Mouse (Mus musculus): ENCODE measurements around the gene Uqcr11.

The Uqcr11 gene

DNA sequence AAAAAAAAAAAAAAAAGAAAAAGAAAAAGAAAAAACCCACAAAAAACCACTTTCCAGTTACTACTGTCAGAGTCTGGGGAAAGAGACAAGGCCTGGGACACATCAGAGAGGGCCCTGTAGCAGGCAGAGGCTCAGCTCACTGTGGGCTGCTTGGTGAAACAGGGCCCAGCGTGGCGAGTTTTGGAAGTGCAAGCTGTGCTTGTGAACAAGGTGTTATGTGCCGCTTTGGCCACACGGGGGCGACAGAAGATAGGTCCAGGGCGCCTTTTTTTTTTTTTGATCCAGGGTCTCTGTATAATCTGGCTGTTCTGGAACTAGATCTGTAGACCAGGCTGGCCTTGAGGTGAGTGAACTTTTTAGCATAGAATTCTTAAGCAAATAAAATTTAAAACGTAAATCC lies 30.5 kb downstream of the Uqcr11 start:
- DNase-seq (ENCODE audit: low spot score in 2 of 2): peak; percentile 85 to 92

DNA sequence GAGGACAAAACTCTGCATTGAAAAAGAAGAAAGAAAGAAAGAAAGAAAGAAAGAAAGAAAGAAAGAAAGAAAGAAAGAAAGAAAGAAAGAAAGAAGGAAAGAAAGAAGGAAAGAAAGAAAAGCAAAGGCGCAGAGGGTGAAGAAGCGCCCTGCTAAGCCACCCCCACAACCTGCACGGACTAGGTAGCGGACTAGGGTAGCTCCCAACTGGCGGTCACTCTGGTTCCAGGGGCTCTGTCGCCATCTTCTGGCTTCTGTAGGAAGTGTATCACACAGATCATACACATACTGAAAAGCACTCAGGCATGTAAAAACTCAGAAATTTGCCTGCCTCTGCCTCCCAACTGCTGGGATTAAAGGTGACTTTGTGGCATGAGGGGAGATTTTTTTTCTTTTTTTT lies 32.6 kb downstream of the Uqcr11 start:
- DNase-seq (ENCODE audit: low spot score in 2 of 2): peak; percentile 71 to 83

DNA sequence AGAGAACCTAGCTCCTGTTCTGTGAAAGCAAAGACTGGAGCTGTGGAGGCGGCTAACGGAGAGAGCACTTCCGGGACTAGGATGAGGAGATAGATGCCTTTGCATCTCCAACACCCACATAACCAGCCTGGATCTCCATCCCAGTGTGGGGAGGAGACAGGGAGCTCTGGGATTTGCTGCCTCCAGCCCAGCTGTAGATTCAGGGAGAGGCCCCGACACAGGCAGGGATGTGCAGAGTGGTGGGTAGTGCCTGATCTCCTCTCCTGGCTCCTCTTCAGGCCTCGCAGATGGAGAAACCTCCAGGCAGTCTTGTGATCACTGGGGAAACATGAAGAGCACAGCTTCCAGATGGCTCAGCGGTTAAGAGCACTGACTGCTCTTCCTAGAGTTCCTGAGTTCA lies 33.9 kb downstream of the Uqcr11 start:
- no peak for DNase-seq (ENCODE audit: low spot score in 2 of 2)

DNA sequence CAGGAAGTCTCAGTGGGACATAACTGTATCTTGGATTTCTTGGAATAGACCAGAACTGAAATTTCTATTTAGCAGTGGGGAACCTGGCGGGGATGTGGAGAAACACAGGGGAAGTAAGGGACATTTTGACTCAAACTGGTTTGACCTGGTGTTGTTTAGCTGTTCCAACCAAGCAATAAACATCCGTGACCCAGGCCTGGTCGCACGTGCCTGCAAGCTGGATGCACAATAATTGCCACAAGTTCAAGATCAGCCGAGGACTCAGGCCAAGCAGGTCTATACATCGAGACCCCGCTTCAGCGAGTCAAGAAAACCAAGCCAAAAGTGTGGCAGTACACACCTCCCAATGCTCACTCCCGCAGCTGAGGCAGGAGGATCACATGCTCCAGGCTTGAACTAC lies 34.6 kb downstream of the Uqcr11 start:
- no peak for DNase-seq (ENCODE audit: low spot score in 2 of 2)

DNA sequence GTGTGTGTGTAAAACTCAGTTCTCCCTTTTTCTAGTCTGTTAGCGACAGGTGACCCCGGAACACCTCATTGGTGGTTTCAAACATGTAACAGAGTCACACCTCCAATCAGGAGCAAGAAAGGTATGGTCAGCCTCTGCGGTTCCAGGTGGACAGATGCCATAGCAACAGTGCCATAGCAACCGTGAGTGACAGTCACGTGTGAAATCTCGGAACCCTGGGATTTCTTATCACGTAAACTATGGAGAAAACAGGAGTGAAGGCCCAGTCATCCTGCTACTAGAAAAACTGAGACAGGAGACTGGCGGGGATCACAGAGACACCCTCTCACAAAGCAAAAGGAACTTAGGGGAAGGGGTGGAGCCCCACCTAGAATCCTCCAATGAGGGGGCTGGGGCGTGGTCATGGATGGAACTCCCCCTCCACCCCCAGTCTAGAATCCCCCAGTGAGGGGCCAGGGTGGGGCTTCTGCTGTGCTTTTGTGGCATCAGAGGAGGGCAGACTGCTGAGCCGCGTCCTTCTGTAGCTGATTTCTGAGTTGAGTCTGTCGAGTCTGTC lies 35.1 kb downstream of the Uqcr11 start:
- DNase-seq (ENCODE audit: low spot score in 2 of 2): peak; percentile 69 to 86

DNA sequence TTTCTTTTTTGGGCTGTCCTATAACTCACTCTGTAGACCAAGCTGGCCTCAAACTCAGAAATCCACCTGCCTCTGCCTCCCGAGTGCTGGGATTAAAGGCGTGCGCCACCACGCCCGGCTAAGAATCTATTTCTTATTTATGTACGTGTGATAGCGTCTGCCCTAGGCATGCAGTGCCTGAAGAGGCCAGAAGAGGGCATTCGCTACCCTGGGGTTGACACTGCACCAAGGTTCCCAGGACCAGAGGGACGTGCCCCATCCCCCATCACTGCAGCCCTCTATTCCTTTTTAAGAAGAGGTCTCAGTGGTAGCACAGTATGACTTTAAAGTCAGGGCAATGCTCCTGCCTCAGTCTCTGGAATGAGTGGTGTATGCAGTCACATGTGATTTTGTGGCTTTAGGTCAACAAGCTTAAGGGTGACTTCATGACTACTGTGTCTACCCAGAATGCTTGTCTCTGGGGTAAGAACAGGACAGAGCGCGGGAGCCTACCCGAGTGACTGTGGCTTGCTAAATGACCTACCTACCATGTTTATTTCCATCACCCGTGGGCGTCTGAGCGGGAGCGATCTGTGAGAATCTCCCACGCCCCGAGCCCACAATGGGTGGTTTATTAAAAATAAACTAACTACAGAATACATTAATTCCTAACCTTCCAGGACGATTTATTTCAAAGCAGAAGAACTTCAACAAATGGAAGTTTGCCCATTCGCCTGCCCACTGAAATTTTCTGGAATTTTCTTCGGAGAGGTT lies 36.5 kb downstream of the Uqcr11 start:
- peak in 1 of 2 experiments; percentile 37 for DNase-seq (ENCODE audit: low spot score in 2 of 2)

DNA sequence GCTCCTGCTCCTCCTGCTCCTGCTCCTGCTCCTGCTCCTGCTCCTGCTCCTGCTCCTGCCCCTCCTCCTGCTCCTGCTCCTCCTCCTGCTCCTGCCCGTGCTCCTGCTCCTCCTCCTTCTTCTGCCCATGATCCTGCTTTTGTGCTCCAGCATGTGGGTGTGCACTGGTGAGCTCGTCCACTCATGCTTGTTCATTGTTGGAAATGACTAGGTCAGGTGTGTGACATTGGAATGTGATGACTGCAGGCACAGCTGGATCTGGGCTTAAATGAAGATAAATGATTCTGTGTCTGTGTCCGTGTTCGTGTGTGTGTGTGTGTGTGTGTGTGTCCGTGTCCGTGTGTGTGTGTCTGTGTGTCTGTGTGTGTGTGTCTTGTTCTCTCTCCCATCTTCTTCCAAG lies 38.2 kb downstream of the Uqcr11 start:
- DNase-seq (ENCODE audit: low spot score in 2 of 2): no peak

DNA sequence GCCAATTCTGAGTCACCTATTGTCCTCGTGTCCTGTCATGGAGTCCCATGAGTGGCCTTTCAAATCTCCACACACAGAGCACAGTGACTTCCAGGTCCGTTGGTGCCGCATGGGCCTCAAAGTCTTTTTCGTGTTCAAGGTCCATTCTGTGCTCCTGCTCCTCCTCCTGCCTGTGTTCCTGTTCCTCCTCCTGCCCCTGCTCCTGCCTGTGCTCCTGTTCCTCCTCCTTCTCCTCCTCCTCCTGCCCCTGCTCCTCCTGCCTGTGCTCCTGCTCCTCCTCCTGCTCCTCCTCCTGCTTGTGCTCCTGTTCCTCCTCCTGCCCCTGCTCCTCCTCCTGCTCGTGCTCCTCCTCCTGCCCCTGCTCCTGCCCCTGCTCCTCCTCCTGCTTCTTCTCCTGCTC lies 38.7 kb downstream of the Uqcr11 start:
- DNase-seq (ENCODE audit: low spot score in 2 of 2): no peak

DNA sequence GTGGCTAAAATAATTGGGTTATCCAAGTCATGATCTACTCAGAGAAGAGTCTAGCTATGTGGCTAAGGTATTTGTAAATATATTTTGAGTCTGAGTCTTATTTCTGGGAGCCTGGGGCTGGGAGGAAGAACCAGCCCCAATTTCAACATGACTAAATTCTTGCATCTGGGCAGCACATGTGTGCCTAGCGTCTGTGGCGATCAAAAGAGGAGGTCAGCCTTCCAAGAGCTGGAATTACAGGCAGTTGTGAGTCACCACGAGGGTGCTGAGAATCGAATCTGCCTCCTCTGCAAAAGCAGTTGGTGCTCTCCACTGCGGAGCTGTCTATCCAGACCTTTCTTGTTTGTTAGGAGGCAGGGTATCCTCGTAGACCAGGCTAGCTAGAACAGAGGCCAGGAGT lies 40.9 kb downstream of the Uqcr11 start:
- no peak for DNase-seq (ENCODE audit: low spot score in 2 of 2)

DNA sequence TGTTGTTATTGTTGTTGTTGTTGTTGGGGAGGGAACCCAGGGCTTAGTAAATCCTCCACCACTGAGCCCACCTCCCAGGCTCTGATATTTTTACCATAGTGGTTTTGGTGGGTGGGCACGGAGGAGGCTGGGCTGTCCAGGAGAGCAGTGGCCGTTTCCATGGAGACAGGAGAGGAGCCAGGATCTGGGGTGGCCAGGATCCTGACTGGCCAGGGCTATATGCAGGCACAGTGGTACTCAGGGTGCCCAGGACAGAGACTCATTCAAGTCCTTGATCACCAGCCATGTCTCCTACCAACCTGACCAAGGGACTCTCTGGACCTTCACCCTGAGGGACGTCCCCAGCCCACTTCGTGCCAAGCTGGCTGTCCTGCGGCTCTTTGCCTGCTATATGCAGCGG lies 42.9 kb downstream of the Uqcr11 start:
- no peak for DNase-seq (ENCODE audit: low spot score in 2 of 2)

DNA sequence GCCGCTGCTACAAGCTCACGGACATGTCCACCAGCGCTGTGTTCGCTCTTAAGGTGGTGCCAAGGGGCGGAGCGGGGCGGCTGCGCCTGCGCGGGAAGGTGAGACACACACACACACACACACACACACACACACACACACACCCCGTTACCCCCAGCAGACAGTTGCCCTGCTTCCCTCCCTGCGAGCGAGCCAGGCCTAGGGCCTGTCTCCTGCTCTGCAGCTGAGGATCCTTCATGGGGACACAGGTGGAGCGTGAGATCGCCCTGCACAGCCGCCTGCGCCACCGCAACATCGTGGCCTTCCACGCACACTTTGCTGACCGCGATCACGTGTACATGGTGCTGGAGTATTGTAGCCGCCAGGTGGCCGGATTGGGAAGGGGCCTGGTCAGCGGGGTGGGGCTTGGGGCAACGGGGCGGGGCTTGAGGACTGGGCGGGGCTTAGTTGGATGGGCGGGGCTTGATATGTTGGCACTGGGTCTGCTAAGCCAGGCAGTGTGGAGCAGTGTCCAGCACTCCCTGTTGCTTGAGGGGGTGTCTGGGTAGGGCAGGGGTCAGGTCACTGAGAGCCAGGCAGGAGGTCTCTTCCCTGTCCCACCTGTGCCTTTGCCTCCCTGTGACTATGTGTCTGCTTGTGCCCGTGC lies 48.5 kb downstream of the Uqcr11 start:
- DNase-seq (ENCODE audit: low spot score in 2 of 2): no peak

DNA sequence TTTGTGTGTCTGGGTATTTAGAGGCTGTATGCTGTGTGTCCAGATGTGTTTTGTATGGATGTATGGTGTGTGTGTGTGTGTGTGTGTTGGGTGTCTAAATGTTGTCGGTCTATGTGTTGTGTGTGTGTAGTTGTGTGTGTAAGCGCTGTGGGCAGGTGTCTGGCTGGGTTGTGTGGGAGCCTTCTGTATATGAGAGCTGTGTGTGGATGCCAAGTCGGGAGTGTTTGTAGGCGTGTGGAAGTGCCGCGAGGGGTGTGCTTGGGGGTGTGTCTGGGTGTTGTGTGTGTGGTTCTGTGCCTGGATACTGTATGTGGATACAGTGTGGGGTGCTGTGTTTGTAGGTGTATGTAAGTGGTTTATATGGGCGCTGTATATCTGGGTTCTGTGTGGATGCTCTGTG lies 49.3 kb downstream of the Uqcr11 start:
- DNase-seq (ENCODE audit: low spot score in 2 of 2): no peak

DNA sequence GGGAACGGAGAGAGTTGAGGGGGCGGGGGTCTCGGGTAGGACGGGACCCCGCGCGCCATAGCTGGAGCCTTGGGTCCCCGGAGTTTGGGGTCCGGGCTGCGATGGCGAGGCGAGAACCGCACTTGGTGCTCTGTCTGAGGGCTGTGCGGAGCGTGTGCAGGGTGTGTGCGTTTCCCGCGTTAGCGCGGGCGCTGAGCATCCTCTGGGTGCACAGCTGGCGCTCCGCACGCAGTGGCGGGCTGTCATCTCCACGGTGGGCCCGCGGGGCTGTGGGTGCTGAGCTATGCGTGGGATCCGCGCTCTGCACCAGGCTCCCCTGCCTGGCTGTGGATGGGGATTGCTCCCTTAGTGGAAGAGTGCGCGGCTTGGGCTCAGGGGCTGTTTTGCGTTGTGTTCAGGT lies 49.9 kb downstream of the Uqcr11 start:
- no peak for DNase-seq (ENCODE audit: low spot score in 2 of 2)

DNA sequence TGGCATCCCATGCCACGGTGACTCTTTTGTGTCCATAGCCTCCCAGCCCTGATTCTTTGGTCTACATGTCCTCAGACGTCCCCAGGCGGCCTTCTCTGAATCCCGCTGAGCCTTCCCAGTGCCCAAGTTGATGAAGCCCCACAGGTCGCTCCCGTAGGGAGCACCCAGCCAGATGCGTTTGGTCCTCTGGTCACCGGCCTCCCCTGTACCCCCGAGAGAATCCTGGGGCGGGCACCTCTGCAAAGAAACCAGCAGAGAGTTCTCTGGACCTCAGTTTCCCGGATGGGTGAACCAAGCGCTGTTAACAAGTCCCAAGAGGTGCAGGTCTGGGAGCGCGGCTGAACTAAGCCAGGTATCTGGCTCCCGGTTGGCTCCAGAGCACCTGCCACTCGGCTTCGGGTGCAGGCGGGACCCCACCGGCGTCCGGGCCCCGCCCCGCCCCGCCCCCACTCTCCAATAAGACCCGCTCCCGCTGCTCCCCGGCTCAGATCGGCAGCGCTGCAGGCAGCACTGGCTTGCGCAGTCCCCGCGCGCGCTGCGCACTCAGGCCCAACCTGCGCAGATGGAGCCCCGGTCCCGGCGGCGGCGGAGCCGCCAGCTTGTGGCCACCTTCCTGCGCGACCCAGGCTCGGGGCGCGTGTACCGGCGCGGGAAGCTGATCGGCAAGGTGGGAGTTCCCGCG lies 50.5 kb downstream of the Uqcr11 start, which contains the start of gene Plk5:
Gene Plk5, plus strand, starts transcription at position 459 of the 682 bp plus-strand sequence.
- DNase-seq (ENCODE audit: low spot score in 2 of 2): no peak

DNA sequence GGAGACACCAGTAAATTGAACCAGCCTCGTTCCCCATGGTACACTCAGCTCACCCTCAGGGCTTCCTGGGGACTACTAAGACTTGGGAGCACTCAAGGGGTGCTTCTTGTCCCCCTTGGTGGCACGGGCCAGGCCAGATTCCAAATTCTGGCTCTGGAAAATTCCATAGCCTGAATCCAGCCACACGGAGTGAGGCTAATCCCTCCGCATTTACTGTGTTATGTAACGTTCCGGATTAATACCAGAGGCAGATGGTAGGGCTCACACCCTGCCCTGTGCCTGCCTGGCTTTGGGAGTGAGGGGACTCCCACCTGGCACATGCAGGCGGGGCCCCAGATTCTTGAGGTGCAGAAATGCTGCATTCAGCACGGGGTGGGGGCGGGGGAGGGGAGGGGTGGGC lies 51.2 kb downstream of the Uqcr11 start:
- DNase-seq (ENCODE audit: low spot score in 2 of 2): no peak

Measured in natural killer cell, adult 2 months (primary cell).